Mouse (Mus musculus) megakaryocyte, embryonic 14.5 days (primary cell): Measurements from ENCODE around the gene Tmem248.

Experiments
- FLI1 ChIP-seq: IDR thresholded peaks from 2 replicates; pipeline ENCODE4 v1.6.1; 2012; ENCODE audit warnings: low read length, inconsistent platforms, mixed read lengths
- GATA1 ChIP-seq: IDR thresholded peaks from 3 replicates; pipeline ENCODE4 v1.6.1; 2012; ENCODE audit warnings: mixed read lengths, low read length, inconsistent platforms, borderline replicate concordance

- TF ChIP-seq FLI1 (no peak), GATA1 (no peak)
These were observed 34.9 kb upstream of the Tmem248 start for GRCm38 (mm10) chr5:130181740-130182540.
